In the genomic region with DNA sequence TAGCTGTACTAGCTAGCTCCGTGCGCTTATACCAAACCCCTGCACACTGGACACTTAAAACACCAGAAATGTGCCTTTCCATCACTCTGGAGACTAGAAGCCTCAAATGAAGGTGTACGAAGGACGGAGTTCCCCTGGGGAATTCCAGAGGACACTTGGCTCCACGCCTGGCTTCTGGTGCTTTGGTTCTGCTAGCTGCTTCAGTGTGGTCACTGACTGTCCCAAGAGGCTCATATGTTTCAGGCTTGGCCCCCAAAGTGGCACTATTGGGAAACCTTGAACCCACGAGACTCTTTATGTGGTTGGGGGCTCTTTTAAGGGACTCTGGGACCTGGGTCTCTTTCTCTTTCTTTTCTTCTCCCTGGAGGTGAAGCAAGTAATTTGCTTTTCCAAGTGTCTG, we compare ENCODE assay signal across 21 mouse cellular contexts. TPM values are rescaled to one million over a fixed set of nuclear protein-coding genes. Genes with fewer than 3 reads are reported as not detected.
A peak's percentile ranks its signal among the peaks of the same experiment; 100 is the strongest.
DNase-seq lines count a peak whose midpoint lies in the region; ATAC-seq and TF ChIP-seq lines count a peak whose summit lies in the region.
"Had no signal": no experiment of that assay in that cellular context is flagged by ENCODE, and none has a peak within 500 bp of the region (broad histone marks: within the 10 kb centered on the region; RNA-seq: fewer than 3 reads in every experiment).

No protein-coding gene starts in this region.

- WGBS in forebrain, embryonic 16.5 days, result 81% methylated on average over 6 of the region's 6 CpGs

- H3K4me3 ChIP-seq in C2C12 (ENCODE audit: insufficient read depth, poor library complexity, severe bottlenecking), result no peak overlapping the region
- no peak overlapping the region for H3K4me3 ChIP-seq in forebrain, embryonic 16.5 days (replicated peaks; ENCODE audit: low read length)
- H3K4me3 ChIP-seq: gastrocnemius, adult 2 months; heart, embryonic 13.5 days; layer of hippocampus, adult 2 months; limb, embryonic 13.5 days had no signal

- H3K27ac ChIP-seq in forebrain, embryonic 16.5 days (ENCODE audit: low read length), result no peak overlapping the region
- H3K27ac ChIP-seq: gastrocnemius, adult 2 months; heart, embryonic 13.5 days; hindbrain, embryonic 14.5 days; layer of hippocampus, adult 2 months; limb, embryonic 13.5 days had no signal

- TF ChIP-seq CTCF in C2C12 (IDR thresholded peaks at IDR 0.05; ENCODE audit: control insufficient read depth, insufficient read depth, insufficient read length), result no peak

- H3K4me2 ChIP-seq in forebrain, embryonic 16.5 days (ENCODE audit: low read length), result no peak overlapping the region
- H3K4me2 ChIP-seq: hindbrain, embryonic 14.5 days; limb, embryonic 13.5 days had no signal

- peak; percentile 14 for DNase-seq in adrenal gland, adult 2 months
- no peak for DNase-seq in adrenal gland, postnatal 4 days (ENCODE audit: low spot score in 2 of 2)
- peak; percentile 8 for DNase-seq in kidney, adult 11 months
- DNase-seq in kidney, adult 8-10 months, result no peak
- peak; percentile 49 for DNase-seq in induced T-regulatory cell, adult 2 months (ENCODE audit: low read depth)
- no peak for DNase-seq in cerebellum, postnatal 4 days (ENCODE audit: low spot score in 2 of 2)
- DNase-seq: B cell, adult 2 months; cerebellum, adult 9-11 months; embryo, embryonic 11 days; gastrocnemius, adult 2 months; right cerebral cortex, postnatal 25 days had no signal

- ATAC-seq in forebrain, embryonic 16.5 days, result no peak
- ATAC-seq: activated CD4-positive, CD25-positive, alpha-beta regulatory T cell, adult 4 months; forebrain, embryonic 14.5 days; intestine, postnatal 0 days; midbrain, embryonic 16.5 days had no signal

- no peaks in the 10 kb centered on the region for H3K9me3 ChIP-seq in forebrain, embryonic 16.5 days (ENCODE audit: control insufficient read depth, low read length)
- H3K9me3 ChIP-seq: heart, embryonic 13.5 days had no signal

- H3K36me3 ChIP-seq in C2C12 (ENCODE audit: control insufficient read depth, insufficient read depth), result no peaks in the 10 kb centered on the region
- H3K36me3 ChIP-seq in forebrain, embryonic 16.5 days (ENCODE audit: control insufficient read depth, insufficient read depth), result no peaks in the 10 kb centered on the region
- H3K36me3 ChIP-seq: heart, embryonic 13.5 days; limb, embryonic 13.5 days had no signal

- H3K27me3 ChIP-seq in C2C12 (ENCODE audit: control insufficient read depth, insufficient read depth, insufficient read length), result peaks cover 4% of the 10 kb centered on the region
- peaks cover 4% of the 10 kb centered on the region; the same call in 1 of the 2 replicates for H3K27me3 ChIP-seq in forebrain, embryonic 16.5 days (replicated peaks; ENCODE audit: control insufficient read depth, insufficient read depth, low read length)

- H3K79me2 ChIP-seq in C2C12 (ENCODE audit: control insufficient read depth, insufficient read depth), result no peaks in the 10 kb centered on the region

- H3K4me1 ChIP-seq in forebrain, embryonic 16.5 days (replicated peaks; ENCODE audit: control insufficient read depth, insufficient read depth, low read length), result peaks cover 15% of the 10 kb centered on the region

- no peaks in the 10 kb centered on the region for H3K79me3 ChIP-seq in C2C12 (ENCODE audit: low read depth)

- H3ac ChIP-seq in C2C12 (ENCODE audit: control insufficient read depth, insufficient read length, low read depth), result no peak overlapping the region

- H3K9ac ChIP-seq in forebrain, embryonic 16.5 days (replicated peaks; ENCODE audit: low read depth, low read length), result no peak overlapping the region
- H3K9ac ChIP-seq: hindbrain, embryonic 14.5 days; limb, embryonic 13.5 days had no signal

TF ChIP-seq in C2C12, 6 proteins besides CTCF, POLR2A, EP300 and RAD21:
- TF ChIP-seq MAX (IDR thresholded peaks at IDR 0.05) (no peak), CEBPB (IDR thresholded peaks at IDR 0.05; ENCODE audit: low read depth) (peak; percentile 18)

RNA-seq across cellular contexts. Expression of gene Intu, which starts 2.1 kb away (rescaled TPM):
- 1 to 10 TPM; 1.8 to 4.0 TPM for total RNA-seq in adrenal gland, adult 2 months (2021)
- 1.1 TPM in 2 replicates for polyA plus RNA-seq in adrenal gland, adult 2 months (2012; rRNA removed)
- 1 to 10 TPM; 3.1 to 3.5 TPM for total RNA-seq in adrenal gland, postnatal 4 days (2021)
- polyA plus RNA-seq in C2C12 (2012; fragmentation: generic; extraction: Trizol), result 2.0 TPM
- polyA plus RNA-seq in forebrain, embryonic 16.5 days (2015; fragmentation: Nextera tagmentation; extraction: Ambion mirVana), result 3.9 and 4.1 TPM in 2 replicates

Comparison
In these comparisons a context has a peak if more than half of its experiments do, and no peak if none do; other contexts are left out.
1. DNase-seq: peak in adrenal gland, adult 2 months (single experiment), kidney, adult 11 months (single experiment) and induced T-regulatory cell, adult 2 months (single experiment); none in adrenal gland, postnatal 4 days (0 of 2), kidney, adult 8-10 months (0 of 2) and cerebellum, postnatal 4 days (0 of 2).